In the genomic region with DNA sequence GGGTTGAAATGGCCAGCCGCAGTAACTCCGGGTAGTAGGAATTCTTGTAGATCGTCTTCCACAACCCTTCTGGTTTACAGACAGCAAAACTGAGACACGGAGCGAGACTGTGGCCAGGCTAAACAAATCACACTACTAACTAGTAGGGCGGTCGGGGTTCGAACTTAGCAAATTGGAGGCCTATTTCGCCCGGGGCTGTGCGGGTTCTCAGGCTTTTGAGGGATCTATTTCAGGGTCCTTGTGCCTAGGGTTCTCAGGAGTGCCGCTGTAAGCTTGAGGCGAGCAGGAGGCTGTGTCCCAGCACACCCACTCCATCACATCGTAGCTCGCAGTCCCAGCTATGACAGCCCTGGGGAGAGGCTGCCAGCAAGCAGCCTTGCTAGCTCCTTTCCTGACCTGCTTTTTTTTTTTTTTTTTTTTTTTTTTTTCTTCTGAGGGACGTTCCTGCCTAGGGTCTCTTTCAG, we compare ENCODE assay signal across 8 mouse cellular contexts. TPM values are rescaled to one million over a fixed set of nuclear protein-coding genes. Genes with fewer than 3 reads are reported as not detected.
A peak's percentile ranks its signal among the peaks of the same experiment; 100 is the strongest.
DNase-seq lines count a peak whose midpoint lies in the region; ATAC-seq lines count a peak whose summit lies in the region.

No protein-coding gene starts in this region.

- H3K9me3 ChIP-seq in hindbrain, embryonic 12.5 days (replicated peaks), result no peaks in the 10 kb centered on the region
- H3K9me3 ChIP-seq in liver, embryonic 15.5 days (replicated peaks), result no peaks in the 10 kb centered on the region

- H3K4me3 ChIP-seq in hindbrain, embryonic 12.5 days, result peak overlapping the region; percentile 61
- H3K4me3 ChIP-seq in liver, embryonic 15.5 days (replicated peaks), result peak overlapping the region; percentile 73

- peaks cover 11% of the 10 kb centered on the region; the same call in 1 of the 2 replicates for H3K4me1 ChIP-seq in hindbrain, embryonic 12.5 days
- peaks cover 15% of the 10 kb centered on the region for H3K4me1 ChIP-seq in liver, embryonic 15.5 days (replicated peaks)

- H3K27ac ChIP-seq in hindbrain, embryonic 12.5 days, result no peak overlapping the region
- no peak overlapping the region for H3K27ac ChIP-seq in liver, embryonic 15.5 days (replicated peaks)

- peak overlapping the region; percentile 82 for H3K4me2 ChIP-seq in hindbrain, embryonic 12.5 days (replicated peaks)
- H3K4me2 ChIP-seq in liver, embryonic 15.5 days, result peak overlapping the region; percentile 86

- H3K9ac ChIP-seq in hindbrain, embryonic 12.5 days, result peak overlapping the region; percentile 69
- H3K9ac ChIP-seq in liver, embryonic 15.5 days, result peak overlapping the region; percentile 63

- peak; percentile 75 for ATAC-seq in hindbrain, embryonic 12.5 days (ENCODE audit: low FRiP score)
- peak; percentile 25; the same call in 1 of the 2 replicates for ATAC-seq in liver, embryonic 15.5 days (ENCODE audit: insufficient read depth)

- DNase-seq in embryo, embryonic 10 days (ENCODE audit: low spot score), result peak; percentile 48
- no peak for DNase-seq in embryo, embryonic 9.5 days (ENCODE audit: extremely low spot score)
- peak; percentile 24 for DNase-seq in urinary bladder, postnatal 14 days (ENCODE audit: low spot score)
- no peak for DNase-seq in urinary bladder, postnatal 4 days (ENCODE audit: low spot score in 2 of 2)
- DNase-seq in right cerebral cortex, postnatal 36 days (ENCODE audit: low spot score in 2 of 2), result peak; percentile 40 to 57
- no peak for DNase-seq in spleen, postnatal 4 days (ENCODE audit: low spot score in 2 of 2)

- H3K27me3 ChIP-seq in hindbrain, embryonic 12.5 days, result peaks cover 7% of the 10 kb centered on the region
- H3K27me3 ChIP-seq in liver, embryonic 15.5 days, result no peaks in the 10 kb centered on the region

- WGBS in hindbrain, embryonic 12.5 days, result 1% methylated on average over 16 of the region's 16 CpGs
- WGBS in liver, embryonic 15.5 days (ENCODE audit: insufficient replicate concordance), result 2% methylated on average over 16 of the region's 16 CpGs

- no peaks in the 10 kb centered on the region for H3K36me3 ChIP-seq in hindbrain, embryonic 12.5 days
- H3K36me3 ChIP-seq in liver, embryonic 15.5 days (replicated peaks), result no peaks in the 10 kb centered on the region

RNA-seq across cellular contexts. Expression of a gene that starts 0.4 kb away (rescaled TPM):
- 5.9 and 7.8 TPM in 2 replicates for polyA plus RNA-seq in hindbrain, embryonic 12.5 days (2016; fragmentation: Nextera tagmentation; extraction: Ambion mirVana)
- polyA plus RNA-seq in liver, embryonic 15.5 days (2015; fragmentation: Nextera tagmentation; extraction: Ambion mirVana), result 1.8 and 1.9 TPM in 2 replicates

RNA-seq across cellular contexts. Expression of a gene that starts 55.4 kb away (rescaled TPM):
- polyA plus RNA-seq in hindbrain, embryonic 12.5 days (2016; fragmentation: Nextera tagmentation; extraction: Ambion mirVana), result 0.52 TPM in 1 of 2 replicates, not detected in the other
- polyA plus RNA-seq in liver, embryonic 15.5 days (2015; fragmentation: Nextera tagmentation; extraction: Ambion mirVana), result not detected in 2 replicates

Comparison
In these comparisons a context has a peak if more than half of its experiments do, and no peak if none do; other contexts are left out.
1. DNase-seq: peak in embryo, embryonic 10 days (single experiment), urinary bladder, postnatal 14 days (single experiment) and right cerebral cortex, postnatal 36 days (2 of 2); none in embryo, embryonic 9.5 days (single experiment), urinary bladder, postnatal 4 days (0 of 2) and spleen, postnatal 4 days (0 of 2).